Comparison of ENCODE assay signal across 14 mouse cellular contexts in the genomic region with DNA sequence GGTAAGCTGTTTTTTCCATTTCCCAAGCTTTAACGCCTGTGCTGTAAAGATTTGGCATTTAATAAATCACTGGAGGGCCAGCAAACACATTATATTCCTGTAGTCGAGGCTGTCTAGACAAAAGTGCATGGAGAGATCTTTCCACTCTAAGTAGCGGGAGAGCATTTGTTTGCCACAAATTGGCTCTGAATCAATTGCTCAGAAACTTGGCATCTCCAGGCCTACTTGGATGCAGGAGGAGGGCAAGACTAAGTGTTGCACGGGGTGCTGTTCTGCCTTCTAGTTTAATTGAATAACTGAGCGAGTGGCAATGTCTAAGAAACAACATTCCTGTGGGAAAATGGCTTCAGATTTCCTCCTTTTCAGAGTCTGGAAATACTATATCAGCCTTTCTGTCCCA.
DNase-seq lines count a peak whose midpoint lies in the region; ATAC-seq lines count a peak whose summit lies in the region.
"Had no signal": no experiment of that assay in that cellular context is flagged by ENCODE, and none has a peak within 500 bp of the region (broad histone marks: within the 10 kb centered on the region; RNA-seq: fewer than 3 reads in every experiment).

No protein-coding gene starts in this region.

- DNase-seq in cerebellum, postnatal 14 days = peak; percentile 47 to 72
- no peak for DNase-seq in cerebellum, adult 11-12 months
- DNase-seq in layer of hippocampus, adult 8-10 months (ENCODE audit: low spot score in 2 of 2) = peak; percentile 11 to 20
- no peak for DNase-seq in layer of hippocampus, adult 9-10 months (ENCODE audit: low spot score)
- DNase-seq in adipocyte (ENCODE audit: low spot score) = peak; percentile 57
- DNase-seq in layer of hippocampus, postnatal 36 days = peak; percentile 11 to 13
- no peak for DNase-seq in testis, postnatal 14 days (ENCODE audit: low spot score)
- DNase-seq: adrenal gland, postnatal 36 days; cerebellum, adult 11 months; gastrocnemius, postnatal 36 days; kidney, postnatal 10 days; liver, postnatal 0 days had no signal

- no peak for ATAC-seq in inflammation-experienced regulatory T-cells, adult 6 months
- ATAC-seq: intestine, embryonic 15.5 days; liver, postnatal 0 days had no signal

Comparison
In these comparisons a context has a peak if more than half of its experiments do, and no peak if none do; other contexts are left out.
1. DNase-seq: peak in cerebellum, postnatal 14 days (2 of 2), layer of hippocampus, adult 8-10 months (2 of 2), adipocyte (single experiment) and layer of hippocampus, postnatal 36 days (2 of 2); none in cerebellum, adult 11-12 months (single experiment), layer of hippocampus, adult 9-10 months (single experiment) and testis, postnatal 14 days (single experiment).